Mouse (Mus musculus) forebrain, embryonic 14.5 days (tissue): Measurements from ENCODE around the gene Psmd11. TPM values are rescaled to one million over a fixed set of nuclear protein-coding genes. Genes with fewer than 3 reads are reported as not detected.

Experiments
- ATAC-seq: fragments of 200-750 bp; cut with Nextera tagmentation; 2 replicates; pipeline ENCODE4 v1.8.0; 2017; ENCODE audit warnings: mild to moderate bottlenecking, moderate library complexity
- DNase-seq: peaks from one replicate; pipeline ENCODE4 v3.0.0-alpha.2; 2015; ENCODE audit warnings: low spot score
- H3K27ac ChIP-seq: fragments of 300-500 bp; sonication (generic); 2 replicates; pipeline ENCODE4 v1.5.1; 2014; ENCODE audit warnings: low read depth, mild to moderate bottlenecking, control low read depth, low read length, moderate library complexity
- H3K27me3 ChIP-seq: fragments of 300-500 bp; sonication (generic); replicated peaks from 2 replicates; pipeline ENCODE4 v1.6.1; 2014; ENCODE audit warnings: low read length, control low read depth, mixed read lengths; ENCODE audit not compliant: control insufficient read depth, insufficient read depth
- H3K36me3 ChIP-seq: fragments of 300-500 bp; sonication (generic); 2 replicates; pipeline ENCODE4 v1.6.1; 2014; ENCODE audit warnings: low read length, control low read depth; ENCODE audit not compliant: control insufficient read depth, insufficient read depth
- H3K4me1 ChIP-seq: fragments of 300-500 bp; sonication (generic); 2 replicates; pipeline ENCODE4 v1.6.1; 2014; ENCODE audit warnings: antibody characterized with exemption, low read length, control low read depth; ENCODE audit not compliant: control insufficient read depth, insufficient read depth
- H3K4me2 ChIP-seq: fragments of 300-500 bp; sonication (generic); 2 replicates; pipeline ENCODE4 v1.6.1; 2014; ENCODE audit warnings: mild to moderate bottlenecking, control low read depth, low read length
- H3K4me3 ChIP-seq: fragments of 300-500 bp; sonication (generic); 2 replicates; pipeline ENCODE4 v1.5.1; 2014; ENCODE audit warnings: low read depth, low read length, control low read depth
- H3K9ac ChIP-seq: fragments of 300-500 bp; sonication (generic); 2 replicates; pipeline ENCODE4 v1.6.1; 2014; ENCODE audit warnings: mild to moderate bottlenecking, low read length, control low read depth, moderate library complexity
- H3K9me3 ChIP-seq: fragments of 300-500 bp; sonication (generic); replicated peaks from 2 replicates; pipeline ENCODE4 v1.6.1; 2016; ENCODE audit warnings: low read length, control low read depth, mixed read lengths; ENCODE audit not compliant: control insufficient read depth
- WGBS: fragments of 180-500 bp; shearing (Covaris S2); extraction: QIAGEN DNeasy Blood & Tissue Kit; methylation state at CpG from one replicate; pipeline ENCODE4 v1.1.7; 2014; 5-methylcytosine and 5-hydroxymethylcytosine counted together
- polyA plus RNA-seq: library from polyadenylated mRNA; unstranded; fragments of >200 nt; fragmentation: Nextera tagmentation; extraction: Ambion mirVana; gene quantifications from 2 replicates; pipeline ENCODE4 v1.2.1, GENCODE M21; 2014

The Psmd11 gene
- polyA plus RNA-seq, 1 experiment from 2014 or later, result 340 TPM

DNA sequence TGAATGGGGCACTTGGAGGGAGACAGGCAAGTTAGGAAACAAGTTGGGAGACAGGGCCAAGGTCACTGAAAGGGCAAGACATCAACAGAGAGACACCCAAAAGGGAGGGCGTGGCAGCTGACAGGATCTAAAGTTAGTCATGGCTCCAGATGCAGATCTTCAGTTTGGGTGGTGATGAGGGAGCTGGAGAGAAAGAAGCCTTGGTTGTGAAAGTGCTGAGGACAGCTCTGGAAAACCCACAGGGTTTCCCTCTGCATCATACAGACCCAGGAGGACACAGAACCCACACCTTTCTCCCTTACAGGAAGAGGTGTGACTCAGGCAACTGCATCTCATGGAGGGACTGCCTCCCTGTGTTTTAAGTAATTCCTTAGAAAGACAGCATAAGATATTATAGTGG lies 68.2 kb downstream of the Psmd11 start:
- no peaks in the 10 kb centered on the region for H3K27me3 ChIP-seq
- no peak for ATAC-seq
- no peak overlapping the region for H3K4me2 ChIP-seq
- no peak overlapping the region for H3K27ac ChIP-seq
- no peak overlapping the region for H3K4me3 ChIP-seq
- no peaks in the 10 kb centered on the region for H3K9me3 ChIP-seq
- WGBS, result 100% methylated on average over 1 of the region's 1 CpGs
- H3K4me1 ChIP-seq, result peaks cover 19% of the 10 kb centered on the region
- H3K9ac ChIP-seq, result no peak overlapping the region
- DNase-seq, result no peak
- no peaks in the 10 kb centered on the region for H3K36me3 ChIP-seq

DNA sequence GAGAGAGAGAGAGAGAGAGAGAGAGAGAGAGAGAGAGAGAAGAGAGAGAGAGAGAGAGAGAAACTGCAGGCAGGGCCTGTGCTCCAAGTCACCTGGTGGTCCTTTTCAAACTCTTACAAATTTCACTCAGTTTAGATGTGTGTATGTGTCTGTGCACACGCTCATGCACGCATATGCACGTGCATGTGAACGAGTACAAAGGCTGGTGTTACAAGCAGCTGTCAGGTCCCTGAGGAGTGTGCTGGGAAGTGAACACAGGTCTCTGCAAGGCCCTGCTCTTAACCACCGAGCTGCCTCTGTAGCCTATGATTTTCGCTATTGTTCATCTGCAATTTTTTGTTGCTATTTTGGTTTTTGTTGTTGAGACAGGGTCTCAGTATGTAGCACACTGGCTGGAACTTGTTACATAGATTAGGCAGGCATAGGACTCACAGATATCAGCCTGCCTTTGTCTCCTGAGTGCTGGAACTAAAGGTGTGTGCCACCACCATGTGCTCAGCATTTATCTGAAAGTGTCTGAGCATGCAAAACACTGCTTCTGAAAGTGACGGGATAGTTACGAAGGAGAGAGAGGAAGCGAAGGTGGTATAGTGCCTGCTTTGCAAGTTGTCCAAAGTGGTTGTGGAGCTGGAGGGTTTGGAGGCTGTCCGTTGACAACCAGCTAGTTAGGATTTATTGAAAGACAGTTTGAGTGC lies 69.0 kb downstream of the Psmd11 start:
- 85% methylated on average over 10 of the region's 10 CpGs for WGBS
- no peaks in the 10 kb centered on the region for H3K36me3 ChIP-seq

DNA sequence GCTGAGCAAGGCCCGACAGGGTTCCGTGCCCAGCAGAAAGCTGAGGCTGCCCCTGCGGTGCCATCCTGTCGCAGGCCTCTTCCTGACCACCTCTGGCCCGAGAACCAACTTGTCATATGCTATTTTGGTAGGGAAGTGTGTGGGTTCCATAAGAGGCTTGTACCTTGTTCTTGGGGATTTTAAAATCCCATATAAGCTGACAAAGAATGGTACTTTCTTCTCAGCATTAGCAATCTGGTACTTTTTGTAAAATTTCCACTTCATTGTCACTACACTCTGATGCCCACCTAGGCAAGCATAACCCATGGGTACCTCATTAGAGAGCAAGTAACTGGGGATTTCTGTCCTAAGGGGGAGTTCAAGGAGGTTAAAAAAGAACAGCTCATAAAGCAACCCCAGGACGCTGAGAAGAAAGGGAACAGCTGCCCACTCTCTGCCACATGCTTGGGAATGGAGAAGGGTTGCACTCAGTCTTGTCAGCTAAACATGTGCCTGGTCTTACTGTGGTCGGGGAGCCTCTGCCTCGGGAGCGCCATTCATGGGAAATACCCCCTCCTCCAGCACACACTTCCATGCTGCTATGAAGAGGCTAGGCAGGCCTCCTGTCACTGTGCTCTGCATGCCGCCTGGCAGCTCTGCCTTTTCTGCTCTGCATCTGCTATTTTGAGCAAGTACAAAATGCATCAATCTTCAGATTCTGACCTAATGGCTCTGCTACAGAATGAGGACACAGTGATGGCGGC lies 70.1 kb downstream of the Psmd11 start:
- Histone ChIP-seq H3K27me3 (no peaks in the 10 kb centered on the region), H3K9ac (peak overlapping the region; percentile 29), H3K4me3 (no peak overlapping the region), H3K27ac (peak overlapping the region; percentile 76), H3K4me2 (no peak overlapping the region), H3K9me3 (no peaks in the 10 kb centered on the region), H3K36me3 (no peaks in the 10 kb centered on the region), H3K4me1 (peaks cover 25% of the 10 kb centered on the region)
- ATAC-seq (peak; percentile 70), DNase-seq (peak; percentile 62)
- 50% methylated on average over 11 of the region's 11 CpGs for WGBS

More for the DNA sequence above, 69.0 kb downstream of the Psmd11 start:
- Histone ChIP-seq H3K4me1 (peaks cover 19% of the 10 kb centered on the region), H3K27ac (no peak overlapping the region), H3K9ac (no peak overlapping the region), H3K9me3 (no peaks in the 10 kb centered on the region), H3K4me2 (no peak overlapping the region), H3K27me3 (no peaks in the 10 kb centered on the region), H3K4me3 (no peak overlapping the region)
- no peak for ATAC-seq
- no peak for DNase-seq

- Histone ChIP-seq H3K4me1 (peaks cover 33% of the 10 kb centered on the region), H3K36me3 (no peaks in the 10 kb centered on the region), H3K27ac (peak overlapping the region; percentile 0; the same call in 1 of the 2 replicates), H3K9me3 (no peaks in the 10 kb centered on the region), H3K4me3 (no peak overlapping the region), H3K27me3 (no peaks in the 10 kb centered on the region), H3K4me2 (no peak overlapping the region), H3K9ac (no peak overlapping the region)
- DNase-seq (no peak), ATAC-seq (no peak)
- 74% methylated on average over 4 of the region's 4 CpGs for WGBS
Observed at GRCm38 (mm10) chr11:80499550-80499952, 71.1 kb downstream of the Psmd11 start.

- 79% methylated on average over 6 of the region's 6 CpGs for WGBS
- Histone ChIP-seq H3K27me3 (no peaks in the 10 kb centered on the region), H3K4me2 (0 out of 2 replicates have a peak overlapping the region, but pooled peaks have one; percentile 27), H3K36me3 (no peaks in the 10 kb centered on the region), H3K4me3 (no peak overlapping the region), H3K9ac (peak overlapping the region; percentile 54), H3K4me1 (peaks cover 44% of the 10 kb centered on the region), H3K27ac (peak overlapping the region; percentile 99), H3K9me3 (no peaks in the 10 kb centered on the region)
- DNase-seq, result no peak
- ATAC-seq, result no peak
Observed at GRCm38 (mm10) chr11:80503281-80503680, 74.9 kb downstream of the Psmd11 start.

DNA sequence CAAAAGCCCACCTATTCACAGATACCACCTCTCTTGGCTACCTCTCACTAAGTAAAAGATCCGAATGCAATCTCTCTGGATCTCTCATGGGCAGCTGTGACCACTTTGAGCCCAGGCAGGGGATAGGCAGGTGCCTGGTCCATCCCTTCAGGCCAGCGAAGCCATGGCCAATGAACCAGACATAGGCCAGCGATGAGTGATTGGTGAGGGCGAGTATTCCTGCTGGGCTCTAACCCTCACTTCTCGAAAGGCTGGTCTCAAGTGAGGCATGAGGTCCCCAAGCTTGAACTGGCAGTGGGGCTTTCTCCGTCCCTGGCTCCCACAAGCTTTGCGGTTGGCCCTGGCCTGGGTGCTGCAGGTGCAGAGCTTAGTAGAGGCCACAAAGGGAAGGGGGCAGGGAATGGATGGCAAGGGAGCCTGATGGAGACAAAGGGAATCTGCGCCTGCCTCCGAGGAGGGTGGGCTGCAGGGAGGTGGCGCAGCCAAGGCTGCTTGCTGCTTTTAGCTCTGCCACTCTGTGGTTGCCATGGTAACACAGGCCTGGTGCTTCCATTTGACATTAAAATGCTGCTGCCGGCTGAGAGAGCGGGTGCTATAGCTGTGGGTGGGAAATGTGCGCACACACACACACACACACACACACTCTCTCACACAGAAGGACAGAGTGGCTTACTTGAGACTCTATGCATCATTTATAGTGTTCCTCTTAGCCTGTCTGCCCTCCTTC lies 75.5 kb downstream of the Psmd11 start:
- DNase-seq (peak; percentile 100), ATAC-seq (peak; percentile 97)
- H3K4me1 ChIP-seq, result peaks cover 42% of the 10 kb centered on the region
- no peaks in the 10 kb centered on the region for H3K9me3 ChIP-seq
- no peaks in the 10 kb centered on the region for H3K36me3 ChIP-seq
- H3K9ac ChIP-seq, result peak overlapping the region; percentile 54
- peak overlapping the region; percentile 99 for H3K27ac ChIP-seq
- H3K4me2 ChIP-seq, result peak overlapping the region; percentile 27
- 10% methylated on average over 13 of the region's 13 CpGs for WGBS
- no peaks in the 10 kb centered on the region for H3K27me3 ChIP-seq
- H3K4me3 ChIP-seq, result no peak overlapping the region

DNA sequence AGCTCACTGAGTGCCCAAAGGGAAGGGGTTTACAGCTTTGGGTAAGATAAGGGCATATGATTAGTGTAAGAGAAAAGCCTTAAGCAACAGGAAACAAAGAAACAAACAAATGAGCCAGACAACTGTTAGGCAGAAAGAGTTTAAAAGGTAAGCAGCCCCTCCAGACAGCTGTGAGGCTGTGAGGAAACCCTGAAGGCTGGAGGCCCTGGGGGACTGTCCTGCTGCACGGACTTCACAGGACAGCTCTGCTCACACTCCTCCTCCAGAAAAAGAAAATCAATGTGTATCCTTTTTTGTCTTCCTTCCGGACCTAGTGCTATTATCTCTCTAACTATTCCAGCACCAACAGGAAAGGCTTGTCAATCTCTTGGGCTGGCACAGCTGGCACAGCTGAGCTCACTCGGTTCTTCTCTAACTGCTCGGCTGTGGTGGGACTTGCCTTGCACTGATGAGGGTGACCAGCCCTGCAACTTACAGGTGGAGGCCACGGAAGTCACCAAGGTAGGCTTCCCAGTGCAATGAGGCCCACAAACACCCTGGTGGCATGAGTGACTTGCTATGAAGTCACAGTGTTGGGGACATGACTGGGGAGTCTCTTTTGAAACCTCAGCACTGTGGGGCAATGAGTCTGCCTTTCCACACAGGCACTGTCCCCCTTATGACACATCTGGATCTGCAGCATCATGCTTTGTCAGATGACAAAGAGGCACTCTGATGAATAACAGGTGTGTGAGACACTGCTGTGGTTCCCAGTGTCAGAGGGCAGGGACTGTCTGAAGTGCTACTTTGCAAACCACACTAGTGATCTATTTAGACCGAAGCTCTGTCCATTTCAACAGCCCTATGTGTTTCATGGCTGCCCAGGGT lies 76.3 kb downstream of the Psmd11 start:
- peak; percentile 29 for ATAC-seq
- no peaks in the 10 kb centered on the region for H3K27me3 ChIP-seq
- H3K4me1 ChIP-seq, result peaks cover 40% of the 10 kb centered on the region
- H3K4me3 ChIP-seq, result no peak overlapping the region
- H3K4me2 ChIP-seq, result peak overlapping the region; percentile 27
- peak; percentile 37 for DNase-seq
- H3K9ac ChIP-seq, result peak overlapping the region; percentile 54
- peak overlapping the region; percentile 99 for H3K27ac ChIP-seq
- no peaks in the 10 kb centered on the region for H3K9me3 ChIP-seq
- whole genome bisulfite sequencing, result 34% methylated on average over 6 of the region's 6 CpGs
- H3K36me3 ChIP-seq, result no peaks in the 10 kb centered on the region

DNA sequence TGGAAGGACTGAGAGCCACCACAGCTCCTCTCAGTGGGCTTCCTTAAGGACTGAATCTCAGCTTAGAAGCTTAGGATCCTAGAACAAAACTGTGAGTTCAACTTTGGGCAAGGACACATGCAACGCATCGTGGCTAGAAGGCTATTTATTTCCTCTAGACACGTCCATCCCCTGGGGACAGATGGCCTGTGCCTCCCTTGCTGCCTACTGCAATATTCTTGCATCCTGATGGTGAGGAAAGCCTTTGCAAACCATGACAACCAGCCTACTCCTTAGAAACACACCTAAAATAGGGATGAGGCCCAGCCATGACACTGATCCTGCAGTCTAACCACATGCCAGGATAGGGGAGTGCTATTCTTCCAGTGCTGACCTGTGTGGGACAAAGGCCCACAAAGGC lies 77.2 kb downstream of the Psmd11 start:
- WGBS, result 99% methylated on average over 3 of the region's 3 CpGs
- H3K4me2 ChIP-seq, result no peak overlapping the region
- peak overlapping the region; percentile 99 for H3K27ac ChIP-seq
- no peaks in the 10 kb centered on the region for H3K36me3 ChIP-seq
- peaks cover 39% of the 10 kb centered on the region for H3K4me1 ChIP-seq
- ATAC-seq (no peak), DNase-seq (no peak)
- no peak overlapping the region for H3K4me3 ChIP-seq
- H3K9ac ChIP-seq, result no peak overlapping the region
- H3K9me3 ChIP-seq, result no peaks in the 10 kb centered on the region
- no peaks in the 10 kb centered on the region for H3K27me3 ChIP-seq
